Comparison of ENCODE assay signal across 19 mouse cellular contexts in the genomic region with DNA sequence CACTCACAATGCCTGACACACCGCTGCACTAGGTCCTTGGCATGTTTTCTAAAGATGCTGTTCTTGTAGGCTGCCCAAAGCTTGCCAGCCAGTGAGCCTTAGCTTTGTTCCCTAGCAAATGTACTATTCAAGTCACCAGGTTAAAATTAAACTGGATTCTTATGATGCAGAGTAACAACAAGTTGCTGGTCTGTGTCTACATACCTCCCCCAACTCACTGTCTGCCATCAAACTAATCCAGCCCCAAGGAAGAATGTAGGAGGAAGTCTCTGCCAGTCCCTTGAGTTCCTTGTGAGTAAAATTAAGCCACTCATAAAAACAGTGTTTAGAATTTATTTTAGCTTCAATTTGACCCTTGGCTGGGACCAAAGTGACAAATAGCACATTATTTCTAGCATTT. TPM values are rescaled to one million over a fixed set of nuclear protein-coding genes. Genes with fewer than 3 reads are reported as not detected.
"Had no signal": no experiment of that assay in that cellular context is flagged by ENCODE, and none has a peak within 500 bp of the region (broad histone marks: within the 10 kb centered on the region; RNA-seq: fewer than 3 reads in every experiment).

No protein-coding gene starts in this region.

- H3K4me1 ChIP-seq: liver, embryonic 13.5 days; stomach, embryonic 15.5 days had no signal

- H3K4me3 ChIP-seq: liver, embryonic 13.5 days; stomach, embryonic 15.5 days had no signal

- H3K9me3 ChIP-seq: liver, embryonic 13.5 days; stomach, embryonic 15.5 days had no signal

- H3K27me3 ChIP-seq: liver, embryonic 13.5 days; stomach, embryonic 15.5 days had no signal

- H3K9ac ChIP-seq: liver, embryonic 13.5 days; stomach, embryonic 15.5 days had no signal

- H3K4me2 ChIP-seq: liver, embryonic 13.5 days; midbrain, embryonic 11.5 days; stomach, embryonic 15.5 days had no signal

- DNase-seq: kidney, adult 18-20 months; liver, embryonic 13.5 days; lung, adult 2 months; lung, postnatal 14 days; lung, postnatal 4 days; midbrain, embryonic 14.5 days; right cerebral cortex, postnatal 14 days; spleen, adult 18-20 months; thymus, adult 2 months; thymus, postnatal 14 days; thymus, postnatal 4 days had no signal

- H3K27ac ChIP-seq: kidney, postnatal 0 days; liver, embryonic 13.5 days; stomach, embryonic 15.5 days had no signal

- H3K36me3 ChIP-seq: liver, embryonic 13.5 days; stomach, embryonic 15.5 days had no signal

RNA-seq across cellular contexts. Expression of a gene that starts 3.7 kb away (rescaled TPM):
- total RNA-seq: left cerebral cortex, postnatal 25 days; liver, adult 2 months; megakaryocyte progenitor cell, adult 5-6 weeks; megakaryocyte-erythroid progenitor cell, adult 5-6 weeks; midbrain, postnatal 0 days had no signal
- polyA plus RNA-seq: kidney, postnatal 0 days; liver, adult 2 months; midbrain, embryonic 11.5 days; midbrain, embryonic 14.5 days had no signal
